Mouse (Mus musculus): ENCODE results near the gene Gm2007.
"Not testable (repeated sequence)": the region's sequence is repeated elsewhere in the genome, so short reads cannot be mapped to it uniquely, and the experiment has no call there.

Gene Gm2007

GRCm38 (mm10) chr2:175741237-175741636, at the start of gene Gm2007:
Gene Gm2007 (plus strand): TSS chr2:175741537.
- not testable (repeated sequence) for DNase-seq (ENCODE audit: low read depth, low spot score)

GRCm38 (mm10) chr2:175703546-175703945, 37.8 kb upstream of the Gm2007 start, which contains the start of gene Zfp969:
Gene Zfp969 (minus strand): TSS chr2:175703646.
- DNase-seq (ENCODE audit: low read depth, low spot score), result not testable (repeated sequence)

DNA sequence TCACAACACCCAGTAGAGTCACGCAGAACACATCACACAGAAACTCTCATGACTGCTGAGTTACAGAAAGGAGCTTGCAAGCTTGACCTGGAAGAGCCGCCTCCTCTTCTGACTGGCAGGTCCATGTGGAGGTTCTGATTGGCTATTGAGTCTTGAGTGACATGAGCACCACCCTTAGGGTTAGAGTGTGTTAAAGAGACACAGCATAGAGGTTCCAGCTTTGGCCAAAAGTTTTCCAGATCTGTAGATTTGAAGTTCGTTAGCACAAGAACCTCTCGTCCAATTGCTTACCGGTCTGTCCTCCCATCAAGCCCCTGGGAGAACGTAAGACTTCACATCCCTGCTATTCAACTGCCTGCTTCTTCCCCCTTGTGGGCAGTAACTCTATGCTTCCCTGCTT, 59.7 kb downstream of the Gm2007 start, which contains the start of gene Gm14288:
Gene Gm14288 (minus strand): TSS at position 101 of the 400 bp plus-strand sequence.
- DNase-seq (ENCODE audit: low read depth, low spot score), result not testable (repeated sequence)
